Mouse (Mus musculus) thymus, adult 2 months (tissue): ENCODE results near the gene Unc93a2.
"Not testable (repeated sequence)": the region's sequence is repeated elsewhere in the genome, so short reads cannot be mapped to it uniquely, and the experiment has no call there.

Source experiments
- CTCF ChIP-seq: fragments of 200-500 bp; IDR thresholded peaks from 2 replicates; pipeline ENCODE4 v1.5.1; 2012; ENCODE audit warnings: mild to moderate bottlenecking, control low read depth, low read length, moderate library complexity, borderline replicate concordance; ENCODE audit not compliant: control insufficient read depth, poor library complexity, insufficient read depth; ENCODE audit errors: extremely low read depth
- POLR2A ChIP-seq: fragments of 200-500 bp; IDR thresholded peaks from 2 replicates; pipeline ENCODE4 v1.6.1; 2012; ENCODE audit warnings: mild to moderate bottlenecking, low read length, control low read depth, moderate library complexity; ENCODE audit not compliant: control insufficient read depth, poor library complexity, insufficient read depth; ENCODE audit errors: extremely low read depth

DNA sequence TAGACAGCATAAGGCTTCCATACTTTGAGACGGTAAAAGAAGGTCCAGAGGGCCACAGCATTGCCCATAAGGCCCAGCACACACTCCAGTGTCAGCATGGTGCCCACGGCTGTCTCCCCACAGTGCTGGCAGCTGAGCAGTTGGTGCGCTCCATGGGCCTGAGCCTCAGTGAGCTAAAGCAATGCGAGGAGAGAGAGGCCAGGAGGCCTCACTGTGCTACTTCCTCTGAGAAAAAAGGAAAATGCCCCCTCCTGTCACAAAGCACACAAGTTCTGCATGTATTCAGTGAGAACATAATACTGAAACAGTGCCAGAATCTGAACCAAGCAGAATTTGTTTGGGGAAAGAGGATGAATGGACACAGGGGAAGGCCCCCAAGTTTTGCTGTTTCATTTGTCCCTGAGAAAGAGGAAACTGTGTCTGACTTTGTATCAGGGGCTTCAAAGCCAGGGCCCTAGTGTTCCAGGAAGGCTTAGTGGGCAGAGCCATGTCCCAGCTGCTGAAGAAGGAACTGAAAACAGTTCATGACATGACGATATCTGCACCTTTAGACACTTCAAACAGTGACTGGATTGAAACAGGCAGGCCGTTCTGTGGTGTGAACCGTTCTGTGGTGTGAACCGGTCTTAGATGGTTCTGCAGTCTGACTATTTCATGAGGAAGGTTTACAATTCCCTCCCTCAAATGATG lies 69.4 kb downstream of the Unc93a2 start:
- not testable (repeated sequence) for TF ChIP-seq CTCF, POLR2A
